Mouse (Mus musculus) lung, embryonic 16.5 days (tissue): ENCODE measurements around the gene Cyp19a1. TPM values are rescaled to one million over a fixed set of nuclear protein-coding genes. Genes with fewer than 3 reads are reported as not detected.

ENCODE experiments used
- ATAC-seq: fragments of 200-750 bp; cut with Nextera tagmentation; 2 replicates; pipeline ENCODE4 v1.8.0; 2017; ENCODE audit warnings: low read depth, mild to moderate bottlenecking, moderate library complexity
- H3K27ac ChIP-seq: fragments of 300-500 bp; sonication (generic); 2 replicates; pipeline ENCODE4 v1.5.1; 2014; ENCODE audit warnings: mild to moderate bottlenecking, control low read depth, low read length
- H3K27me3 ChIP-seq: fragments of 300-500 bp; sonication (generic); 2 replicates; pipeline ENCODE4 v1.6.1; 2014; ENCODE audit warnings: low read depth, low read length, mixed read lengths; ENCODE audit not compliant: control insufficient read depth, insufficient read depth
- H3K36me3 ChIP-seq: fragments of 300-500 bp; sonication (generic); 2 replicates; pipeline ENCODE4 v1.6.1; 2014; ENCODE audit warnings: low read length; ENCODE audit not compliant: control insufficient read depth, insufficient read depth
- H3K4me1 ChIP-seq: fragments of 300-500 bp; sonication (generic); replicated peaks from 2 replicates; pipeline ENCODE4 v1.6.1; 2014; ENCODE audit warnings: low read length, mixed read lengths; ENCODE audit not compliant: control insufficient read depth, insufficient read depth
- H3K4me2 ChIP-seq: fragments of 300-500 bp; sonication (generic); 2 replicates; pipeline ENCODE4 v1.6.1; 2014; ENCODE audit warnings: low read depth, low read length, control low read depth
- H3K4me3 ChIP-seq: fragments of 300-500 bp; sonication (generic); 2 replicates; pipeline ENCODE4 v1.5.1; 2014; ENCODE audit warnings: mild to moderate bottlenecking, low read length, control low read depth
- H3K9ac ChIP-seq: fragments of 300-500 bp; sonication (generic); 2 replicates; pipeline ENCODE4 v1.6.1; 2014; ENCODE audit warnings: low read length, control low read depth
- H3K9me3 ChIP-seq: fragments of 300-500 bp; sonication (generic); 2 replicates; pipeline ENCODE4 v1.6.1; 2016; ENCODE audit warnings: low read length; ENCODE audit not compliant: control insufficient read depth
- WGBS: fragments of 180-500 bp; shearing (Covaris S2); extraction: QIAGEN DNeasy Blood & Tissue Kit; methylation state at CpG from one replicate; pipeline ENCODE4 v1.1.7; 2014; 5-methylcytosine and 5-hydroxymethylcytosine counted together
- polyA plus RNA-seq: library from polyadenylated mRNA; unstranded; fragments of >200 nt; fragmentation: Nextera tagmentation; extraction: Ambion mirVana; gene quantifications from 2 replicates; pipeline ENCODE4 v1.2.1, GENCODE M21; 2015

Cyp19a1 gene
- polyA plus RNA-seq, result not detected in 2 replicates

DNA sequence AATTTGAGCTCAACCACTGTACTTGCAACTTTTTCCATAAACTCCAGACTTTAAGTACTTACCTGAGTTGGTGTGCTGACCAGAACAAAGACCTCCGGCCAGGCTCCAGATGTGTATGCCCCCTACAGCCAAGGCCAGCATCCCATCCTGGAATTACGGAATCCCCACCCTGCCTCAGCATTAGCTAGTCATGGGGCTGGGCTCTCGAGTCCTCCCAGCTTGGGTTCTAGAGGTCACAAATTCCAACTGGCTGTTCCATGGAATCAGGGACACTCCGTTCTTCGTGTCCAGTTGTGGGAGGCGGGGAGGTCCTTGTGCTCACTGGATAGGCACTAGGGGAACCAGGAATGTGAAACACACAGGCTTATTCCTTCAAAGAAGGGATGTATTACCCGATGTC, at the start of gene Cyp19a1:
Gene Cyp19a1 (minus strand): TSS at position 101 of the 400 bp plus-strand sequence.
- H3K36me3 ChIP-seq, result no peaks in the 10 kb centered on the region
- no peaks in the 10 kb centered on the region for H3K27me3 ChIP-seq
- 77% methylated on average over 7 of the region's 7 CpGs for WGBS
- H3K9ac ChIP-seq, result no peak within 1 kb of the TSS
- no peak within 1 kb of the TSS for H3K4me2 ChIP-seq
- no peak within 1 kb of the TSS for H3K4me3 ChIP-seq
- H3K27ac ChIP-seq, result no peak within 1 kb of the TSS
- no peak for ATAC-seq
- no peaks in the 10 kb centered on the region for H3K4me1 ChIP-seq
- no peaks in the 10 kb centered on the region for H3K9me3 ChIP-seq

- H3K4me3 ChIP-seq, result no peak overlapping the region
- no peaks in the 10 kb centered on the region for H3K9me3 ChIP-seq
- H3K36me3 ChIP-seq, result no peaks in the 10 kb centered on the region
- H3K9ac ChIP-seq, result no peak overlapping the region
- no peaks in the 10 kb centered on the region for H3K27me3 ChIP-seq
- no peak overlapping the region for H3K27ac ChIP-seq
- H3K4me2 ChIP-seq, result no peak overlapping the region
- H3K4me1 ChIP-seq, result no peaks in the 10 kb centered on the region
- no peak for ATAC-seq
- WGBS, result 70% methylated on average over 9 of the region's 9 CpGs
Measured at GRCm38 (mm10) chr9:54316363-54316762, 48.5 kb upstream of the Cyp19a1 start.

DNA sequence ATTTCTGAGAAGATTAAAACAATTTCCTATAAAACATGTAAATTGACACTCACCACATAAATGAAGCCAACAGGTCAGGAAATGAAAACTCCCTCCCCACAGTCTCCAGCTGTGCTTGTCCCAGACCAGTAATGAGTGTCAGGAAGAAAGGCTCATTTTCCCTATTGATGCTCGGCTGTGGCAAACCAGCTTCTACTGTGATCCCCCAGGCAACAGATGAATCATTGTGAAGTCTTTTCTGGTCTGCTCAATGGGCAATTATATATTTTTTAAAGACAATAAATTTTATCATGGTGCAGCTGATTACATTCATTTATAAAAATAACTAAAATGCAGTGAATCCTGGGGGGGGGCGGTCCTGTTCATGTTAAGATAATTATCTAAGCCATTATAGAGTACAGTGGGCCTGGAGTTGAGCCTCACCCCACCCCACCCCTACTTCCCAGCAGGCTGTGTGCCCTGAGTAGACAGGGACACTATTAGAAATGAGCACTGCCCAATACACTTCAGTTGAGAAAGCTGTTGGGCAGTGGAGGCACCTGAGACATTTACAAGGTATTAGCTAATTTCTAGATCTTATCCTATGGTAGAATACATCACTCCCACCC, 40.9 kb upstream of the Cyp19a1 start:
- H3K9ac ChIP-seq, result no peak overlapping the region

DNA sequence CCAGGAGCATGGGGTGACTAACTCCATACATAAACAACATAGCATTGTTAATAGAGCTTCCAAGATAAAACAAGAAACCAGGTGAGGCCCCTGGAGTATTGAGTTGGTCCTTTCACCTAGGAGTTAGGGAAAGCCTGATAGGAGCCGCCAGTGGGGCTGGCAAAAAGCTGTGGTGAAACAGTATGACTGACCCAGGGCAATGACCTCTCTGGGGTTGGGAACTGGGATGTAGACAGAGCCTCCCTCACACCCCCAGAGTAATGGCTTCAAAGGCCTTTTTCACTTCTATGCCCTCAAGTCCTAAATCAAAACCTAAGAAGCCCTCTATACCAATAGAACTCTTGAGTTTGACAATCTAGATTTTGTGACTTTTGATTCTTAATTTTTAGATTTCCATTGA, 40.3 kb upstream of the Cyp19a1 start:
- ATAC-seq, result no peak

More for the DNA sequence above, 40.9 kb upstream of the Cyp19a1 start:
- WGBS, result 60% methylated on average over 2 of the region's 2 CpGs
- H3K4me1 ChIP-seq, result peaks cover 5% of the 10 kb centered on the region; the same call in 1 of the 2 replicates
- H3K9me3 ChIP-seq, result no peaks in the 10 kb centered on the region
- no peaks in the 10 kb centered on the region for H3K36me3 ChIP-seq
- ATAC-seq, result no peak
- no peak overlapping the region for H3K4me3 ChIP-seq
- no peak overlapping the region for H3K4me2 ChIP-seq
- H3K27me3 ChIP-seq, result no peaks in the 10 kb centered on the region
- no peak overlapping the region for H3K27ac ChIP-seq

DNA sequence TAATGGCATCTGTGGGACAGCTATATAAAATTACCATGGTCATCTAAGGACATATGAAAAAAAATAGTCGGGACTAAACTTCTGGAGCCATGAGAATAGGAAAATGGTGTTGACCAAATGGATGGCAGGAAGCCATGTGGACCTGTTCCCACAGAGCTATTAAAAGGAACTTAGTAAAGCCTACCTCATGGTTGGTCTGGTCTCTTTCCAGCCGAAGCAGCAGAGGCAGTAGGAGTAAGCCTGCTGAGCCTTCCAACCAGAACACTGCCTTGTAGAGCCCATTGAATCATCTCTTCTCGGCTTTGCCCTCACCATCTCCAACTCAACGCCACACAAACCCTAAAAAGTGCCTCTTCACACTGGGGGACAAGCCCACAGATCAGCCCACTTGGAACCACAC, 33.3 kb upstream of the Cyp19a1 start:
- no peaks in the 10 kb centered on the region for H3K27me3 ChIP-seq
- H3K9ac ChIP-seq, result no peak overlapping the region
- H3K4me3 ChIP-seq, result no peak overlapping the region
- no peak overlapping the region for H3K27ac ChIP-seq
- H3K4me1 ChIP-seq, result no peaks in the 10 kb centered on the region
- no peak overlapping the region for H3K4me2 ChIP-seq
- 78% methylated on average over 4 of the region's 4 CpGs for WGBS
- ATAC-seq, result no peak
- H3K36me3 ChIP-seq, result no peaks in the 10 kb centered on the region
- H3K9me3 ChIP-seq, result no peaks in the 10 kb centered on the region

More for the DNA sequence above, 40.3 kb upstream of the Cyp19a1 start:
- no peak overlapping the region for H3K4me2 ChIP-seq
- H3K9me3 ChIP-seq, result no peaks in the 10 kb centered on the region
- peaks cover 5% of the 10 kb centered on the region; the same call in 1 of the 2 replicates for H3K4me1 ChIP-seq
- no peaks in the 10 kb centered on the region for H3K27me3 ChIP-seq
- WGBS, result 73% methylated on average over 1 of the region's 1 CpGs
- no peak overlapping the region for H3K4me3 ChIP-seq
- H3K27ac ChIP-seq, result no peak overlapping the region
- H3K9ac ChIP-seq, result no peak overlapping the region
- no peaks in the 10 kb centered on the region for H3K36me3 ChIP-seq

DNA sequence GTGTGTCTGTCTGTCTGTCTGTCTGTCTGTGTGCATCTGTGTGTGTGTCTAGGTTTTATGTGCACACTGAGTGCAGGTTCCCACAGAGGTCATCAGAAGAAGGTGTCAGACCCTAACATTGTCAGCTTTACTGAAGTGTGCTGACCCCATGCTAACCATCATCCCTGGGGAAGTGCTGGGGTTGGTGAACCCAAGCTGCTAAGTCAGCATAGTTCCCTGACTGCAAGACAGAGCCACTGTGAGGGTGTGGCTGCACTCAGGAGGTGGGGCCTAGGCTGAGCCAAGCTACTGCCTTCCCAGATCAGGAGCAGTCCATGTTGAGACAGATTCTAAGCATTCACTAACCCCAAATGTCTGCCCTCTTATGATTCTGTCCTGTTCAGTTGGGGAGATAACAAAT, 31.9 kb upstream of the Cyp19a1 start:
- no peaks in the 10 kb centered on the region for H3K36me3 ChIP-seq
- H3K27ac ChIP-seq, result no peak overlapping the region
- H3K4me3 ChIP-seq, result no peak overlapping the region
- no peak overlapping the region for H3K4me2 ChIP-seq
- no peaks in the 10 kb centered on the region for H3K27me3 ChIP-seq
- H3K4me1 ChIP-seq, result no peaks in the 10 kb centered on the region
- H3K9me3 ChIP-seq, result no peaks in the 10 kb centered on the region
- no peak overlapping the region for H3K9ac ChIP-seq
- ATAC-seq, result no peak

DNA sequence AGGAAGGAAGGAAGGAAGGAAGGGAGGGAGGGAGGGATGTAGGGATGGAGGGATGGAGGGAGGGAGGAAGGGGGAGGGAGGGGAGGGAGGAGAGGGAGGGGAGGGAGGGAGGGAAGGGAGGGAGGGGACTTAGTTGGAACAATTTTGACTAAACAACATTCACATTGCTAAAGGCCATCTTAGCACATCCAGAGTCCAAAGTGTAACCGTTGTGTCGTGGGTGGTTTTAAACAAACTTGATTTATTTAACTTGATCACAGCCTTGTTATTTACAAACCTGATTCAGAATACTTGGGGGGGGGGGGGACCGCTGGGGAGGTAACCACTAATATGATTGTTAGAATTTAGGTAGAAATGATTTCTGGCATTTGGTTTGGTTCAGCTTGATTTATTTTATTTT, 31.5 kb upstream of the Cyp19a1 start:
- Histone ChIP-seq H3K9ac (no peak overlapping the region), H3K27ac (no peak overlapping the region), H3K9me3 (no peaks in the 10 kb centered on the region), H3K4me2 (no peak overlapping the region), H3K36me3 (no peaks in the 10 kb centered on the region), H3K4me1 (no peaks in the 10 kb centered on the region), H3K27me3 (no peaks in the 10 kb centered on the region), H3K4me3 (no peak overlapping the region)
- no peak for ATAC-seq
- WGBS, result 47% methylated on average over 3 of the region's 3 CpGs

GRCm38 (mm10) chr9:54287804-54288203, 19.9 kb upstream of the Cyp19a1 start:
- no peak overlapping the region for H3K4me2 ChIP-seq

DNA sequence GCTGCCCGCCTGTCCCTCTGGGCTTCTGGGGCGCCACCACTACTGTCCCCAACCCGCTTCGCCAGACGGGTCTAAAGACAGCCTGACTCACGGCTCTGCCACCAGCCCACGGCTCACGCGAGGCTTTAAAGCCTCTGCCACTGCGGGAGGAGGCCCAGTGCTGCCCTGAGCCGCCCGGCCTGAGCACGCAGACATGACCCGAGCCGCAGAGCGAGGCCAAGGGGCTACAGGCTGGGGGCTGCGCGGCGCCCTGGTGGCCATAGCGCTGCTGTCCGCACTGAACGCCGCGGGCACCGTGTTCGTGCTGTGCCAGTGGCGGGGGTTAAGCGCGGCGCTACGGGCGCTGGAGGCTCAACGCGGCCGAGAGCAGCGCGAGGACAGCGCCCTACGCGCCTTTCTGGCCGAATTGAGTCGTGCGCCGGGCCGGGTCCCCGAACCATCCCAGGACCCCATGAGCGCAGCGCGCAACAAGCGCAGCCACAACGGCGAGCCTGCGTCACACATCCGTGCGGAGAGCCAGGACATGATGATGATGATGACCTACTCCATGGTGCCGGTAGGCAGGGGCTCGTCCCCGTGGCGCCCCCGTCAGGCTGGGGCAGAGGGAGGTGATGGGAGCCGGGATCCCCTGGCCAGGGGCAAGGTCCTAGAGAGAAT, 18.5 kb upstream of the Cyp19a1 start, which contains the start of gene Gldn:
Gene Gldn (plus strand): TSS at position 156 of the 657 bp plus-strand sequence.
- Histone ChIP-seq H3K9ac (peak within 1 kb of the TSS; percentile 35; the same call in 1 of the 2 replicates), H3K4me2 (peak within 1 kb of the TSS; percentile 63), H3K27ac (no peak within 1 kb of the TSS), H3K36me3 (no peaks in the 10 kb centered on the region), H3K4me3 (peak within 1 kb of the TSS; percentile 37), H3K27me3 (peaks cover 13% of the 10 kb centered on the region), H3K4me1 (peaks cover 3% of the 10 kb centered on the region; the same call in 1 of the 2 replicates), H3K9me3 (no peaks in the 10 kb centered on the region)
- 3% methylated on average over 61 of the region's 61 CpGs for WGBS
- ATAC-seq, result no peak

More at GRCm38 (mm10) chr9:54287804-54288203, 19.9 kb upstream of the Cyp19a1 start:
- no peaks in the 10 kb centered on the region for H3K36me3 ChIP-seq
- no peak for ATAC-seq
- no peaks in the 10 kb centered on the region for H3K9me3 ChIP-seq
- H3K9ac ChIP-seq, result no peak overlapping the region
- WGBS, result 56% methylated on average over 5 of the region's 5 CpGs
- H3K27me3 ChIP-seq, result peaks cover 13% of the 10 kb centered on the region
- H3K27ac ChIP-seq, result no peak overlapping the region
- H3K4me1 ChIP-seq, result peaks cover 3% of the 10 kb centered on the region; the same call in 1 of the 2 replicates
- H3K4me3 ChIP-seq, result no peak overlapping the region
